10 mouse cellular contexts compared by ENCODE assay signal in genomic region chr12:73989594-73989993, GRCm38 (mm10). TPM values are rescaled to one million over a fixed set of nuclear protein-coding genes. Genes with fewer than 3 reads are reported as not detected.
DNase-seq lines count a peak whose midpoint lies in the region; ATAC-seq and TF ChIP-seq lines count a peak whose summit lies in the region.
"Had no signal": no experiment of that assay in that cellular context is flagged by ENCODE, and none has a peak within 500 bp of the region (broad histone marks: within the 10 kb centered on the region; RNA-seq: fewer than 3 reads in every experiment).

No protein-coding gene starts in this region.

- no peak overlapping the region for H3K4me2 ChIP-seq in intestine, postnatal 0 days (replicated peaks; ENCODE audit: low read depth)
- no peak overlapping the region for H3K4me2 ChIP-seq in intestine, embryonic 16.5 days (ENCODE audit: low read depth, low read length)
- H3K4me2 ChIP-seq in forebrain, postnatal 0 days (ENCODE audit: low read depth): no peak overlapping the region
- no peak overlapping the region for H3K4me2 ChIP-seq in liver, postnatal 0 days (ENCODE audit: low read depth, low read length)
- no peak overlapping the region for H3K4me2 ChIP-seq in stomach, postnatal 0 days (replicated peaks; ENCODE audit: low read depth)
- H3K4me2 ChIP-seq: embryonic facial prominence, embryonic 15.5 days; liver, embryonic 13.5 days had no signal

- H3K9me3 ChIP-seq in intestine, postnatal 0 days (ENCODE audit: control insufficient read depth): no peaks in the 10 kb centered on the region
- no peaks in the 10 kb centered on the region for H3K9me3 ChIP-seq in intestine, embryonic 16.5 days (ENCODE audit: control insufficient read depth, low read length)
- no peaks in the 10 kb centered on the region for H3K9me3 ChIP-seq in forebrain, postnatal 0 days (ENCODE audit: low read length)
- H3K9me3 ChIP-seq in liver, postnatal 0 days (ENCODE audit: low read length): no peaks in the 10 kb centered on the region
- no peaks in the 10 kb centered on the region for H3K9me3 ChIP-seq in stomach, postnatal 0 days (ENCODE audit: control insufficient read depth, low read length)
- H3K9me3 ChIP-seq: embryonic facial prominence, embryonic 15.5 days; liver, embryonic 13.5 days had no signal

- no peaks in the 10 kb centered on the region for H3K27me3 ChIP-seq in intestine, postnatal 0 days (replicated peaks; ENCODE audit: control insufficient read depth, insufficient read depth, low read length)
- no peaks in the 10 kb centered on the region for H3K27me3 ChIP-seq in intestine, embryonic 16.5 days (replicated peaks; ENCODE audit: control insufficient read depth, insufficient read depth, low read length)
- H3K27me3 ChIP-seq in forebrain, postnatal 0 days (ENCODE audit: insufficient read depth, low read length): no peaks in the 10 kb centered on the region
- no peaks in the 10 kb centered on the region for H3K27me3 ChIP-seq in liver, postnatal 0 days (ENCODE audit: insufficient read depth, low read length)
- H3K27me3 ChIP-seq in stomach, postnatal 0 days (ENCODE audit: control insufficient read depth, insufficient read depth, low read length): no peaks in the 10 kb centered on the region
- H3K27me3 ChIP-seq: embryonic facial prominence, embryonic 15.5 days; liver, embryonic 13.5 days had no signal

- no peak for ATAC-seq in intestine, postnatal 0 days
- ATAC-seq in intestine, embryonic 16.5 days: no peak
- ATAC-seq in forebrain, postnatal 0 days: no peak
- ATAC-seq in liver, postnatal 0 days: no peak
- no peak for ATAC-seq in stomach, postnatal 0 days (ENCODE audit: low FRiP score, low TSS enrichment)

- DNase-seq in CD4-positive, CD25-positive, alpha-beta regulatory T cell, adult 2 months (ENCODE audit: low read depth, low spot score): peak; percentile 76
- peak; percentile 56 for DNase-seq in ZHBTc4 (ENCODE audit: low read depth, low spot score)
- no peak for DNase-seq in forebrain, postnatal 0 days
- peak; percentile 52 for DNase-seq in liver, postnatal 0 days
- peak; percentile 39 for DNase-seq in stomach, postnatal 0 days (ENCODE audit: low spot score)
- DNase-seq in right cerebral cortex, postnatal 36 days (ENCODE audit: low spot score in 2 of 2): no peak
- DNase-seq: liver, embryonic 13.5 days had no signal

- peaks cover 12% of the 10 kb centered on the region for H3K36me3 ChIP-seq in intestine, postnatal 0 days (ENCODE audit: control insufficient read depth, insufficient read depth)
- H3K36me3 ChIP-seq in intestine, embryonic 16.5 days (ENCODE audit: control insufficient read depth, insufficient read depth, low read length): peaks cover 5% of the 10 kb centered on the region; the same call in 1 of the 2 replicates
- peaks cover 9% of the 10 kb centered on the region for H3K36me3 ChIP-seq in forebrain, postnatal 0 days (ENCODE audit: insufficient read depth)
- H3K36me3 ChIP-seq in liver, postnatal 0 days (replicated peaks; ENCODE audit: insufficient read depth, low read length): no peaks in the 10 kb centered on the region; the same call in 1 of the 2 replicates
- peaks cover 4% of the 10 kb centered on the region for H3K36me3 ChIP-seq in stomach, postnatal 0 days (ENCODE audit: control insufficient read depth, insufficient read depth, low read length)

- peak; percentile 76 for TF ChIP-seq CTCF in intestine, postnatal 0 days (IDR thresholded peaks at IDR 0.05; ENCODE audit: low read depth)
- peak; percentile 65 for TF ChIP-seq CTCF in forebrain, postnatal 0 days (IDR thresholded peaks at IDR 0.05; ENCODE audit: low read depth)
- TF ChIP-seq CTCF in liver, postnatal 0 days (IDR thresholded peaks at IDR 0.05; ENCODE audit: low read depth): peak; percentile 75
- TF ChIP-seq CTCF in stomach, postnatal 0 days (IDR thresholded peaks at IDR 0.05; ENCODE audit: low read depth): peak; percentile 72

- no peak for TF ChIP-seq EP300 in liver, postnatal 0 days (IDR thresholded peaks at IDR 0.05; ENCODE audit: low read depth)
- TF ChIP-seq EP300 in stomach, postnatal 0 days (optimal IDR thresholded peaks at IDR 0.05): no peak

- H3K4me3 ChIP-seq in intestine, postnatal 0 days (ENCODE audit: low read depth, low read length): no peak overlapping the region
- H3K4me3 ChIP-seq in intestine, embryonic 16.5 days (ENCODE audit: low read length): no peak overlapping the region
- H3K4me3 ChIP-seq in forebrain, postnatal 0 days (ENCODE audit: low read depth, low read length): no peak overlapping the region
- H3K4me3 ChIP-seq in liver, postnatal 0 days (ENCODE audit: low read depth, low read length): no peak overlapping the region
- H3K4me3 ChIP-seq in stomach, postnatal 0 days (ENCODE audit: low read depth, low read length): no peak overlapping the region
- H3K4me3 ChIP-seq: embryonic facial prominence, embryonic 15.5 days; liver, embryonic 13.5 days had no signal

- H3K9ac ChIP-seq in intestine, postnatal 0 days (ENCODE audit: low read depth, low read length): no peak overlapping the region
- no peak overlapping the region for H3K9ac ChIP-seq in intestine, embryonic 16.5 days (ENCODE audit: low read depth, low read length)
- H3K9ac ChIP-seq in forebrain, postnatal 0 days: no peak overlapping the region
- no peak overlapping the region for H3K9ac ChIP-seq in liver, postnatal 0 days (replicated peaks)
- H3K9ac ChIP-seq in stomach, postnatal 0 days (ENCODE audit: low read length): no peak overlapping the region
- H3K9ac ChIP-seq: embryonic facial prominence, embryonic 15.5 days; liver, embryonic 13.5 days had no signal

- H3K27ac ChIP-seq in intestine, postnatal 0 days (ENCODE audit: low read depth, low read length): no peak overlapping the region
- H3K27ac ChIP-seq in intestine, embryonic 16.5 days (ENCODE audit: low read length): no peak overlapping the region
- H3K27ac ChIP-seq in forebrain, postnatal 0 days (ENCODE audit: low read depth, low read length): no peak overlapping the region
- no peak overlapping the region for H3K27ac ChIP-seq in liver, postnatal 0 days (ENCODE audit: low read depth)
- H3K27ac ChIP-seq in stomach, postnatal 0 days (replicated peaks): no peak overlapping the region
- H3K27ac ChIP-seq: embryonic facial prominence, embryonic 15.5 days; liver, embryonic 13.5 days had no signal

- H3K4me1 ChIP-seq in intestine, postnatal 0 days (replicated peaks; ENCODE audit: control insufficient read depth, insufficient read depth, low read length): no peaks in the 10 kb centered on the region
- no peaks in the 10 kb centered on the region for H3K4me1 ChIP-seq in intestine, embryonic 16.5 days (ENCODE audit: control insufficient read depth, insufficient read depth, low read length)
- no peaks in the 10 kb centered on the region for H3K4me1 ChIP-seq in forebrain, postnatal 0 days (ENCODE audit: insufficient read depth)
- no peaks in the 10 kb centered on the region for H3K4me1 ChIP-seq in liver, postnatal 0 days (ENCODE audit: insufficient read depth)
- no peaks in the 10 kb centered on the region for H3K4me1 ChIP-seq in stomach, postnatal 0 days (replicated peaks; ENCODE audit: control insufficient read depth, insufficient read depth)
- H3K4me1 ChIP-seq: embryonic facial prominence, embryonic 15.5 days; liver, embryonic 13.5 days had no signal

RNA-seq across cellular contexts. Expression of gene Syt16, which starts 7.9 kb away (rescaled TPM):
- 1.1 and 1.2 TPM in 2 replicates for polyA plus RNA-seq in intestine, postnatal 0 days (2015; fragmentation: Nextera tagmentation; extraction: Ambion mirVana)
- 0.82 and 1.1 TPM in 2 replicates for polyA plus RNA-seq in intestine, embryonic 16.5 days (2015; fragmentation: Nextera tagmentation; extraction: Ambion mirVana)
- 114 TPM in 2 replicates for total RNA-seq in forebrain, postnatal 0 days (2014; rRNA removed)
- 95.2 and 102 TPM in 2 replicates for polyA plus RNA-seq in forebrain, postnatal 0 days (2015; fragmentation: Nextera tagmentation; extraction: Ambion mirVana)
- not detected in 2 replicates for polyA plus RNA-seq in liver, postnatal 0 days (2015; fragmentation: Nextera tagmentation; extraction: Ambion mirVana)
- polyA plus RNA-seq in stomach, postnatal 0 days (2015; fragmentation: Nextera tagmentation; extraction: Ambion mirVana): 11.0 and 11.2 TPM in 2 replicates

RNA-seq across cellular contexts. Expression of gene Snapc1, which starts 25.3 kb away (rescaled TPM):
- polyA plus RNA-seq in intestine, postnatal 0 days (2015; fragmentation: Nextera tagmentation; extraction: Ambion mirVana): 5.7 and 6.7 TPM in 2 replicates
- 14.6 and 14.7 TPM in 2 replicates for polyA plus RNA-seq in intestine, embryonic 16.5 days (2015; fragmentation: Nextera tagmentation; extraction: Ambion mirVana)
- total RNA-seq in forebrain, postnatal 0 days (2014; rRNA removed): 18.1 and 21.9 TPM in 2 replicates
- 15.2 and 17.9 TPM in 2 replicates for polyA plus RNA-seq in forebrain, postnatal 0 days (2015; fragmentation: Nextera tagmentation; extraction: Ambion mirVana)
- 3.3 and 3.6 TPM in 2 replicates for polyA plus RNA-seq in liver, postnatal 0 days (2015; fragmentation: Nextera tagmentation; extraction: Ambion mirVana)
- polyA plus RNA-seq in stomach, postnatal 0 days (2015; fragmentation: Nextera tagmentation; extraction: Ambion mirVana): 8.9 and 9.4 TPM in 2 replicates

RNA-seq across cellular contexts. Expression of gene Gm49321, which starts 52.1 kb away (rescaled TPM):
- polyA plus RNA-seq in intestine, postnatal 0 days (2015; fragmentation: Nextera tagmentation; extraction: Ambion mirVana): 4.1 and 4.7 TPM in 2 replicates
- polyA plus RNA-seq in intestine, embryonic 16.5 days (2015; fragmentation: Nextera tagmentation; extraction: Ambion mirVana): 8.1 and 11.4 TPM in 2 replicates
- not detected in 2 replicates for total RNA-seq in forebrain, postnatal 0 days (2014; rRNA removed)
- polyA plus RNA-seq in forebrain, postnatal 0 days (2015; fragmentation: Nextera tagmentation; extraction: Ambion mirVana): 10.0 and 15.7 TPM in 2 replicates
- 1.8 and 1.9 TPM in 2 replicates for polyA plus RNA-seq in liver, postnatal 0 days (2015; fragmentation: Nextera tagmentation; extraction: Ambion mirVana)
- 5.7 and 7.0 TPM in 2 replicates for polyA plus RNA-seq in stomach, postnatal 0 days (2015; fragmentation: Nextera tagmentation; extraction: Ambion mirVana)

Comparison
In these comparisons a context has a peak if more than half of its experiments do, and no peak if none do; other contexts are left out.
1. DNase-seq: peak in CD4-positive, CD25-positive, alpha-beta regulatory T cell, adult 2 months (single experiment), ZHBTc4 (single experiment), liver, postnatal 0 days (single experiment) and stomach, postnatal 0 days (single experiment); none in forebrain, postnatal 0 days (single experiment) and right cerebral cortex, postnatal 36 days (0 of 2).
2. Peak in every context shown above with its lines, with median percentiles within 50 percentile points of each other: CTCF ChIP-seq.